Mouse (Mus musculus) lung, postnatal 0 days (tissue): ENCODE measurements at regions not wholly inside any gene's neighbourhood (a gene's known extent, or its start where the extent isn't known, plus 50 kb on each side); places are given as distances from the start of the nearest gene placed in this dataset.

Experiments
- CTCF ChIP-seq: IDR thresholded peaks from 2 replicates; pipeline ENCODE4 v1.5.1; 2016; ENCODE audit warnings: antibody characterized with exemption, mild to moderate bottlenecking
- EP300 ChIP-seq: IDR thresholded peaks from 2 replicates; pipeline ENCODE4 v1.6.1; 2016; ENCODE audit warnings: antibody characterized with exemption, mild to moderate bottlenecking, control low read depth

- TF ChIP-seq CTCF (no peak), EP300 (no peak)
Observed at GRCm38 (mm10) chr10:57095920-57096319, 390.3 kb upstream of the Hsf2 start.
